Mouse (Mus musculus) embryonic facial prominence, embryonic 14.5 days (tissue): ENCODE data around the gene Pappa. TPM values are rescaled to one million over a fixed set of nuclear protein-coding genes. Genes with fewer than 3 reads are reported as not detected.

Experiments used
- ATAC-seq: fragments of 200-750 bp; cut with Nextera tagmentation; 2 replicates; pipeline ENCODE4 v1.8.0; 2017; ENCODE audit warnings: low read depth, moderate number of reproducible peaks, moderate TSS enrichment
- DNase-seq: peaks from one replicate; pipeline ENCODE4 v3.0.0-alpha.2; 2015; ENCODE audit warnings: low spot score
- H3K27ac ChIP-seq: fragments of 300-500 bp; sonication (generic); replicated peaks from 2 replicates; pipeline ENCODE4 v1.5.1; 2014; ENCODE audit warnings: low read depth, mild to moderate bottlenecking, low read length, moderate library complexity
- H3K27me3 ChIP-seq: fragments of 300-500 bp; sonication (generic); replicated peaks from 2 replicates; pipeline ENCODE4 v1.6.1; 2014; ENCODE audit warnings: low read length; ENCODE audit not compliant: control insufficient read depth, insufficient read depth
- H3K36me3 ChIP-seq: fragments of 300-500 bp; sonication (generic); 2 replicates; pipeline ENCODE4 v1.6.1; 2014; ENCODE audit warnings: low read length, mixed read lengths; ENCODE audit not compliant: control insufficient read depth, insufficient read depth
- H3K4me1 ChIP-seq: fragments of 300-500 bp; sonication (generic); 2 replicates; pipeline ENCODE4 v1.6.1; 2014; ENCODE audit warnings: antibody characterized with exemption, low read length; ENCODE audit not compliant: control insufficient read depth, insufficient read depth
- H3K4me2 ChIP-seq: fragments of 300-500 bp; sonication (generic); 2 replicates; pipeline ENCODE4 v1.6.1; 2014; ENCODE audit warnings: low read depth, mild to moderate bottlenecking, low read length, moderate library complexity, mixed read lengths
- H3K4me3 ChIP-seq: fragments of 300-500 bp; sonication (generic); 2 replicates; pipeline ENCODE4 v1.5.1; 2014; ENCODE audit warnings: low read depth, mild to moderate bottlenecking, low read length
- H3K9ac ChIP-seq: fragments of 300-500 bp; sonication (generic); 2 replicates; pipeline ENCODE4 v1.6.1; 2014; ENCODE audit warnings: low read depth, mild to moderate bottlenecking, low read length, moderate library complexity, mixed read lengths
- H3K9me3 ChIP-seq: fragments of 300-500 bp; sonication (generic); 2 replicates; pipeline ENCODE4 v1.6.1; 2016; ENCODE audit warnings: low read length; ENCODE audit not compliant: control insufficient read depth
- WGBS: fragments of 180-500 bp; shearing (Covaris S2); extraction: QIAGEN DNeasy Blood & Tissue Kit; methylation state at CpG from one replicate; pipeline ENCODE4 v1.1.7; 2014; 5-methylcytosine and 5-hydroxymethylcytosine counted together
- polyA plus RNA-seq: library from polyadenylated mRNA; unstranded; fragments of >200 nt; fragmentation: Nextera tagmentation; extraction: Ambion mirVana; gene quantifications from 2 replicates; pipeline ENCODE4 v1.2.1, GENCODE M21; 2014

Pappa gene
- polyA plus RNA-seq, 1 experiment from 2014 or later = 1.8 TPM

DNA sequence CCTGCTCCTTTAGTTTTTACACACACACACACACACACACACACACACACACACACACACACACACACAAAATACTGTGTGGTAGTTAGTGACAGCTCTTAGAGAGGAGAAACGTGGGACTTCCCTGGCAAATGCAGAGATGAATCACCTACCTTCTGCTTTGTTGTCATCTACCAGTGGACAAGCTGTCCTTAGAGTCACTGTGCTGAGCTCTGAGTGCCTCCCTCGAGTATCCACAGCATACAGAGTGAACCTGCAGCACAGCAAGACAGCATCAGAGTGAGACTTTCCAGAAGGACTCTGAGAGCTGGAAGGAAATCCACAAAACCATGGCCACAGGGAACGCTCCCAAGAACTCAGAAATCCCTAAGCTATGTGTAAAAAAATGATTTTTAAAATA lies 272.8 kb downstream of the Pappa start:
- Histone ChIP-seq H3K36me3 (no peaks in the 10 kb centered on the region), H3K27me3 (no peaks in the 10 kb centered on the region), H3K4me1 (no peaks in the 10 kb centered on the region), H3K9me3 (no peaks in the 10 kb centered on the region), H3K9ac (no peak overlapping the region), H3K4me2 (no peak overlapping the region), H3K27ac (no peak overlapping the region), H3K4me3 (no peak overlapping the region)
- ATAC-seq = no peak
- 70% methylated on average over 3 of the region's 3 CpGs for WGBS
- no peak for DNase-seq

DNA sequence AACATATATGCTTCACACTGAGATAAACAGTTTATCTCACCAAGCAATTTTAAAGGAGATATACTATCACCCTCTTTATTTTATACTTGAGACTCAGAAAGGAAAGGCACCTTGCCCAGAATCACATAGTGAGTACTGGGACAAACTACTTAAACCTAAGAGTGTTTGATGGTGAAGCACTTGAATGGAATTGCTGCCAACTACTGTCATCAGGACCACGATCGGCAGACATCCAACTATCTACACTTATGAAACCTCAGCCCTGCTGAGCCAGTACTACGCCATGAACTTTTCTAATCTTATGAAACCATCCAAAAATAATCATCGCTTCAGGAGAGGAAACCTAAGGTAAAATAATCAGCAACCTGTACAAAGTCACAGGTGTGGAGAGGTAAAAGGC lies 275.5 kb downstream of the Pappa start:
- no peak for DNase-seq
- H3K9me3 ChIP-seq = no peaks in the 10 kb centered on the region
- H3K27ac ChIP-seq = no peak overlapping the region
- ATAC-seq = no peak
- H3K4me2 ChIP-seq = no peak overlapping the region
- peaks cover 7% of the 10 kb centered on the region; the same call in 1 of the 2 replicates for H3K4me1 ChIP-seq
- H3K9ac ChIP-seq = no peak overlapping the region
- no peaks in the 10 kb centered on the region for H3K36me3 ChIP-seq
- no peaks in the 10 kb centered on the region for H3K27me3 ChIP-seq
- H3K4me3 ChIP-seq = no peak overlapping the region
- 92% methylated on average over 4 of the region's 4 CpGs for WGBS

DNA sequence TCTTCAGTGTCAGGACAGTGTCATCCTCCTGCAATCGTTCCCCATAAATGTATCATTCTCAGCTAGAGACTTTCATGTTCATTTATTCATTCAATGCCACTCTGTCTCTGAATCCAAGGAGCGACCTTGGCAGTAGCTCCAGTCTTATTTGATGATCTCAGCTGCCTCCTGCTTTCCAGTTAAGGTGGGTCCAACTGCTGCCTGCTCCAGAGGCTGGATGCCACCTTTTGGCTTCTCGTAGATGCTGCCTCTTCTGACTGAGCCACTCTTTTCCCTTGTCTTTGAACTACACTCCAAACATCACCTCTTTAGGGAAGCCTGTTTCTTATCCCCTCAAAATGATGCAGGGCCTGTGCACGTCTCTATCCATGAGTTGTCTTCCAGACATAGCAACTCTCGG lies 278.3 kb downstream of the Pappa start:
- DNase-seq (no peak), ATAC-seq (no peak)
- WGBS = 82% methylated on average over 5 of the region's 5 CpGs
- Histone ChIP-seq H3K9me3 (no peaks in the 10 kb centered on the region), H3K27me3 (no peaks in the 10 kb centered on the region), H3K27ac (no peak overlapping the region), H3K4me2 (no peak overlapping the region), H3K4me1 (peaks cover 7% of the 10 kb centered on the region; the same call in 1 of the 2 replicates), H3K9ac (no peak overlapping the region), H3K36me3 (no peaks in the 10 kb centered on the region), H3K4me3 (no peak overlapping the region)

DNA sequence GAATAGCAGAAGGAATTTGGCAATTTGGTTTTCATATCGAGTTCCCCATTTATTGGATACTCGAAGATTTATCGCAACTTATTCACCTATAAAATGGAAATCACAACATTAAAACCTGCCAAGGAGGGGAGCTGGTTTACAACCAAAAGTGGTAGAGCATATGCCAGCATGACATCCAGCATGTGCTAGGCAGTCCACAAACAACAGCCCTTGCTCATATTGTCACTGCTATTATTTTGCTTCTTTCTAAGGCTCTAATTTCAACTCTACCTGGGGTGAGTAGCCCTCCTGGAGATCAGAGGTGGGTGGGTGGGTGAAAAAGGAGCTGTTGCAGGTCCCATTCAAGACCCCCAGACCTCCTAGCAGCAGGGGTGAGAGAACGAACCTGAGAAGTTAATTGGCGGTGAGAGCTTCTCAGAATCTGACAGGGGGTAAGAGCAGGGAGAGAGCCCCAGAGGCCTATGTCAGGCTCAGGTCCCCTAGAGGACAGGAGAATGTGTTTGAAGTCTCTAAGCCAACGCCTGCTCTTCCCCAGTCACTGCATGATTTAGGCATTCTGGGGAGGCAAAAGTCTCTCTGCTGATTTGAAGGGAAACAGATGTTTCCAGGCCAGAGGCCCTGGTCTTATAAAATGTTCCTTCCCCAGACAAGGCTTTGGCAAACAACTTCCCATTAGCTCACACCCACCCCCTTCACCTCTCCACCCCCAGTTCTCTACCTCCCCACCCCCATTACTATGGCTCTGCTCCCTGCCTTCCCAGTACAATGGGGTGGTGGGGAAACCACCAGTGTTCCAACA lies 279.1 kb downstream of the Pappa start:
- Histone ChIP-seq H3K27ac (no peak overlapping the region; the same call in 1 of the 2 replicates), H3K4me1 (peaks cover 7% of the 10 kb centered on the region; the same call in 1 of the 2 replicates), H3K9ac (no peak overlapping the region), H3K27me3 (no peaks in the 10 kb centered on the region), H3K36me3 (no peaks in the 10 kb centered on the region), H3K4me2 (no peak overlapping the region), H3K9me3 (no peaks in the 10 kb centered on the region), H3K4me3 (no peak overlapping the region)
- DNase-seq = peak; percentile 69
- 45% methylated on average over 6 of the region's 6 CpGs for WGBS
- ATAC-seq = peak; percentile 65
